Mouse (Mus musculus) megakaryocyte, embryonic 14.5 days (primary cell): ENCODE measurements around the gene Lrrc39.

Source experiments
- FLI1 ChIP-seq: IDR thresholded peaks from 2 replicates; pipeline ENCODE4 v1.6.1; 2012; ENCODE audit warnings: low read length, inconsistent platforms, mixed read lengths
- GATA1 ChIP-seq: IDR thresholded peaks from 3 replicates; pipeline ENCODE4 v1.6.1; 2012; ENCODE audit warnings: mixed read lengths, low read length, inconsistent platforms, borderline replicate concordance

DNA sequence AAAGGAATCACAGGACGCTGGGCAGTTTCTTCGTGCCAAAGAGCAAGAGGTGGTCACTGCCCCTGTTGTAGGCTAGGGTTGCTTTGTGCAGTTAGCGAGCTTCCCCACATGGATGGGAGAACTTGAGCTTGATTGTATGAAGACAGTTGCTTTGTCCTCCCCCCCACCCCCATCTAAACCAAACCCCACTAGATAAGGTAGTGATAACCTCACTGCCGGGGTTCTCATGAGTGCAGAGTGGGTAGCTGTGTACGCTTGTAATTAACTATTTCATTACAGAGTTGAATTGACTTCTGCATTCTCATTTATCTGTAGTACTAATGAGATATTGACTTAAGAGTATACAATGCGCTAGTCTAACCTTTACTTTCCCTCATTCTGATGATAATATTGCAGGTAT lies 56.1 kb downstream of the Lrrc39 start:
- TF ChIP-seq GATA1 (no peak), FLI1 (no peak)
